Mouse (Mus musculus) forebrain, embryonic 16.5 days (tissue): ENCODE measurements around the gene Cacna1f. TPM values are rescaled to one million over a fixed set of nuclear protein-coding genes. Genes with fewer than 3 reads are reported as not detected.

Experiments
- ATAC-seq: fragments of 200-750 bp; cut with Nextera tagmentation; 2 replicates; pipeline ENCODE4 v1.8.0; 2017; ENCODE audit warnings: mild to moderate bottlenecking, moderate library complexity
- H3K27ac ChIP-seq: fragments of 300-500 bp; sonication (generic); 2 replicates; pipeline ENCODE4 v1.5.1; 2014; ENCODE audit warnings: low read length, control low read depth
- H3K27me3 ChIP-seq: fragments of 300-500 bp; sonication (generic); replicated peaks from 2 replicates; pipeline ENCODE4 v1.6.1; 2014; ENCODE audit warnings: low read length; ENCODE audit not compliant: control insufficient read depth, insufficient read depth
- H3K36me3 ChIP-seq: fragments of 300-500 bp; sonication (generic); 2 replicates; pipeline ENCODE4 v1.6.1; 2014; ENCODE audit not compliant: control insufficient read depth, insufficient read depth
- H3K4me1 ChIP-seq: fragments of 300-500 bp; sonication (generic); replicated peaks from 2 replicates; pipeline ENCODE4 v1.6.1; 2014; ENCODE audit warnings: low read length; ENCODE audit not compliant: control insufficient read depth, insufficient read depth
- H3K4me2 ChIP-seq: fragments of 300-500 bp; sonication (generic); 2 replicates; pipeline ENCODE4 v1.6.1; 2014; ENCODE audit warnings: mild to moderate bottlenecking, low read length, control low read depth
- H3K4me3 ChIP-seq: fragments of 300-500 bp; sonication (generic); replicated peaks from 2 replicates; pipeline ENCODE4 v1.5.1; 2014; ENCODE audit warnings: mild to moderate bottlenecking, low read length, control low read depth
- H3K9ac ChIP-seq: fragments of 300-500 bp; sonication (generic); replicated peaks from 2 replicates; pipeline ENCODE4 v1.6.1; 2014; ENCODE audit warnings: low read depth, low read length, control low read depth
- H3K9me3 ChIP-seq: fragments of 300-500 bp; sonication (generic); 2 replicates; pipeline ENCODE4 v1.6.1; 2016; ENCODE audit warnings: low read length; ENCODE audit not compliant: control insufficient read depth
- WGBS: fragments of 180-500 bp; shearing (Covaris S2); extraction: QIAGEN DNeasy Blood & Tissue Kit; methylation state at CpG from one replicate; pipeline ENCODE4 v1.1.7; 2014; 5-methylcytosine and 5-hydroxymethylcytosine counted together
- polyA plus RNA-seq: library from polyadenylated mRNA; unstranded; fragments of >200 nt; fragmentation: Nextera tagmentation; extraction: Ambion mirVana; gene quantifications from 2 replicates; pipeline ENCODE4 v1.2.1, GENCODE M21; 2015

The Cacna1f gene
- polyA plus RNA-seq, 1 experiment from 2014 or later: 0.06 TPM

DNA sequence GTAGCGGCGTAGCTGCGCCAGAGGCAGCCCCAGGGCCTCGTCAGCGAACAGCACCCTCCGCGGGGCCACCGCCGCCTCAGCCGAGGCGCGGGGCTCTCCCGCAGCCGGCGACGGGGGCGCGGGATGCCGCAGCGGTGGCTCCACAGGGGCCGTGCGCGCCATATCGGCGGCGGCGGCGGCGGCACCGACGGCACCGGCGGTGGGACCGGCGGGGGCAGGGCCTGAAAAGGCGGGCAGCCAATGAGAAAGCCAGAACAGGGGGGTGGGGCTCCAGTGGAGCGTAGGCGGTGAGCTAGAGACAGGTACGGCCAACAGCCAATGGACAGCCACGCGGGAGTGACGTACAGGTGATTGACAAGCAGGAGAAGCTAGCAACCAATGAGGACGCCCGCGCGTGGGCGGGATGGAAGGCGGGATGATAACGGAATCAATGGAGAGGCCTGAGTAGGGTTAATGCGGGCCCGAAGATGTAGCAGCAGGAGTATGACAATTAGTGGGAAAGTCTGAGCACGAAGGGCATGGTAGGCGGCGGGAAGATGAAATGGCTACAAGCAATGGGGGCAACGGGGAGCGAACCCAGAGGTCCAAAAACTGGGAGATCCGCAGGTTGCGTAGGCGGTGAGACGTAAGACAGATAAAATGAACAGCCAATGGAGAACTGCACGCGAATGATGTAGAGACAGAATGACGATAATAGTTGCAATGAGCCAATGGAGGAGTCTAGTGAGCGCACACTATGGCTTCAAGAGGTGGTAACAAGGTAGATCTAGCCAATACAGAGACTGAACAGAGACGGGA is 32.6 kb upstream of the Cacna1f start, which contains the start of gene Ppp1r3f:
Ppp1r3f (minus strand) TSS at position 197 of the 798 bp plus-strand sequence.
- Histone ChIP-seq H3K4me1 (peaks cover 17% of the 10 kb centered on the region), H3K4me3 (peak within 1 kb of the TSS; percentile 57), H3K36me3 (no peaks in the 10 kb centered on the region), H3K9me3 (no peaks in the 10 kb centered on the region), H3K9ac (peak within 1 kb of the TSS; percentile 72), H3K27ac (peak within 1 kb of the TSS; percentile 89), H3K27me3 (no peaks in the 10 kb centered on the region), H3K4me2 (peak within 1 kb of the TSS; percentile 65)
- peak; percentile 97 for ATAC-seq
- 22% methylated on average over 32 of the region's 65 CpGs for WGBS

DNA sequence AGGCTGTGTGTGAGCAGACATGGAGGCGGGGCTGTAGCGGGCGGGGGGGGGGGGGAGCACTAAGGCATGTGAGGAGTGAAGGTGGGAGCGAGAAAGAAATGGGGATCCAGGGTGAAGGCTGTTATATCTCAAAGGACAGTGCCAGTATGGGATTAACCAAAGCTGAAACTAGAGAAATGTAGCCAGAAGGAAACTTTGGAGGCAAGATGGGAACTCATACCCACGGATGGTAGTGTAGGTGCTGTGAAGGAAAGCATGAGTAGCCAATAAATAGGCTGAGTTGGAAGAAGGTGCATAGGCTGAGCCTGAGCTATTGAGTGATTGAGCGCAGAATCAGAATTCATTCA is 32.0 kb upstream of the Cacna1f start:
- H3K9ac ChIP-seq: peak overlapping the region; percentile 42; the same call in 1 of the 2 replicates
- H3K27me3 ChIP-seq: no peaks in the 10 kb centered on the region
- no peaks in the 10 kb centered on the region for H3K36me3 ChIP-seq
- peak overlapping the region; percentile 89 for H3K27ac ChIP-seq
- ATAC-seq: peak; percentile 4
- H3K4me1 ChIP-seq: peaks cover 17% of the 10 kb centered on the region
- H3K4me3 ChIP-seq: peak overlapping the region; percentile 57
- peak overlapping the region; percentile 51 for H3K4me2 ChIP-seq
- WGBS: 32% methylated on average over 3 of the region's 6 CpGs
- no peaks in the 10 kb centered on the region for H3K9me3 ChIP-seq

DNA sequence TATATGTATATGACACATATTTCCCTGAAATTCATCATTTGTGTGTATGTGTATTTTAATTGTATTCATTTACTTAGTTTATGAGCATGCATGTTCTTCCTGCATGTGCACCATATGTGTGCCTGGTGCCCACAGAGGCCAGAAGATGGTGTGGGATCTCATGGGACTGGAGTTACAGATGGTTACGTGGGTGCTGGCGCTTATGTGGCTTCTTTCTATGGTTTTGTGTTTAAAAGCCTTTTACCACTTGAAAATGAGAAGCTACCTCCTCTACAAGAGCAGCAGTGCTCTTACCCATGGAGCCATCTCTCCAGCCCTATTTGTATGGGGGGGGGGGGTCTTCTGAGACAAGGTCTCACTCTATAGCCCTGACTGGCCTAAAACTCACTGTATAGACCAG is 25.7 kb upstream of the Cacna1f start:
- no peak overlapping the region for H3K27ac ChIP-seq
- no peak overlapping the region for H3K4me2 ChIP-seq
- no peak overlapping the region for H3K4me3 ChIP-seq
- no peaks in the 10 kb centered on the region for H3K27me3 ChIP-seq
- H3K4me1 ChIP-seq: no peaks in the 10 kb centered on the region
- 84% methylated on average over 2 of the region's 2 CpGs for WGBS
- no peak overlapping the region for H3K9ac ChIP-seq
- no peaks in the 10 kb centered on the region for H3K36me3 ChIP-seq
- no peak for ATAC-seq
- no peaks in the 10 kb centered on the region for H3K9me3 ChIP-seq

DNA sequence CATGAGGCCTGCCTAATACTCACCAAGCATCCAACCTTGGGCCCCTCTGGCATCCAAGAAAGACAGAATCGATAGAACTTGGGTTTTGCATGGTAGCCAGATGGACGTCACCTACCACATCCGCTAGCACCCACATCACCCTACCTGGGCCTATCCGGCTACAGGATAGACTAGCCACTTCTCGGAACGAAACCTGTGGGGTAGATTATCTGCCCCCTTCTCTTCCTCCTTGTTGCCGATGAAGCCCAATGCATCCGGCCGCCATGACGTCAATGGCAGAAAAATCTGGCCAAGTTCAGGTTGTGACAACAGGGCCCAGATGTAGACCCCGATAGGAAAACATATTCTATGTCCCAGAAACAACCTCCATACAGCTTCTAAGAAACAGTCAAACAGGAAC is 23.0 kb upstream of the Cacna1f start:
- Histone ChIP-seq H3K36me3 (no peaks in the 10 kb centered on the region), H3K27me3 (no peaks in the 10 kb centered on the region), H3K4me3 (no peak overlapping the region), H3K27ac (no peak overlapping the region), H3K9me3 (no peaks in the 10 kb centered on the region), H3K9ac (no peak overlapping the region), H3K4me2 (no peak overlapping the region), H3K4me1 (no peaks in the 10 kb centered on the region)
- 98% methylated on average over 11 of the region's 11 CpGs for WGBS
- ATAC-seq: no peak

DNA sequence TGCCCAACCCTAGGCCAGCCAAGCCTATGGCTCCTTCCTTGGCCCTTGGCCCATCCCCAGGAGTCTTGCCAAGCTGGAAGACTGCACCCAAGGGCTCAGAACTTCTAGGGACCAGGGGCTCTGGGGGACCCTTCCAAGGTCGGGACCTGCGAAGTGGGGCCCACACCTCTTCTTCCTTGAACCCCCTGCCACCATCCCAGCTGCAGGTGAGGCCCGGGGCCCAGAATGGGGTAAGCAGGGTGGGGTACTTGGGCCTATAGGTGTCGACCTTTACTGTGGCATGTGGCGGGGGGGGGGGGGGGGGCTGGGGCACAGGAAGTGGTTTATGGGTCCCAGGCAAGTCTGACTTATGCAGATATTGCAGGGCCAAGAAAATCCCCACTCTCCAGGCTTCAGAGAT is 20.5 kb upstream of the Cacna1f start:
- H3K9me3 ChIP-seq: no peaks in the 10 kb centered on the region
- H3K36me3 ChIP-seq: no peaks in the 10 kb centered on the region; the same call in 1 of the 2 replicates
- ATAC-seq: no peak
- H3K9ac ChIP-seq: no peak overlapping the region
- 89% methylated on average over 4 of the region's 5 CpGs for WGBS
- no peaks in the 10 kb centered on the region for H3K4me1 ChIP-seq
- H3K4me2 ChIP-seq: no peak overlapping the region
- H3K4me3 ChIP-seq: no peak overlapping the region
- no peaks in the 10 kb centered on the region for H3K27me3 ChIP-seq
- H3K27ac ChIP-seq: no peak overlapping the region

DNA sequence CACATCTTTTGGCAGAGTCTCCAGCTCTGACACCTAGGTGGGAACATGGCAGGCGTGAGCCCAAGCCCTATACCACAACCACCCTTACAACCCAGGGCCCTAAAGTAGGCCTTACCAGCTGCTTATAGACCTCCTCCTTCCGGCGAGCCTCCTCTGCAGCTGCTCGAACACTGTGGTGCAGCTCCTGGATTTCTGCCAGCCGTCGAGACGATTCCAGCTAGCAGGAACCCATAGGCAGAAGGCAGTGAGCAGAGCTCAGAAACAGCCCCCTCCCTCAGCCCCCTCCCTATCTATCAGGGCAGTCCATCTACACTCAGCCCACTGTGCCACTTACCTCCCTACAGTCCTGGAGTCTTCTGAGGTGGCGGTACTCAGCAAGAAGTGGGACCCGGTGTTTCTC is 11.5 kb upstream of the Cacna1f start:
- 0 out of 2 replicates have a peak, but pooled peaks have one; percentile 33 for ATAC-seq
- Histone ChIP-seq H3K27me3 (no peaks in the 10 kb centered on the region), H3K4me1 (no peaks in the 10 kb centered on the region), H3K9ac (no peak overlapping the region), H3K36me3 (no peaks in the 10 kb centered on the region; the same call in 1 of the 2 replicates), H3K9me3 (no peaks in the 10 kb centered on the region), H3K4me3 (no peak overlapping the region), H3K4me2 (no peak overlapping the region), H3K27ac (no peak overlapping the region)
- WGBS: 80% methylated on average over 9 of the region's 9 CpGs

DNA sequence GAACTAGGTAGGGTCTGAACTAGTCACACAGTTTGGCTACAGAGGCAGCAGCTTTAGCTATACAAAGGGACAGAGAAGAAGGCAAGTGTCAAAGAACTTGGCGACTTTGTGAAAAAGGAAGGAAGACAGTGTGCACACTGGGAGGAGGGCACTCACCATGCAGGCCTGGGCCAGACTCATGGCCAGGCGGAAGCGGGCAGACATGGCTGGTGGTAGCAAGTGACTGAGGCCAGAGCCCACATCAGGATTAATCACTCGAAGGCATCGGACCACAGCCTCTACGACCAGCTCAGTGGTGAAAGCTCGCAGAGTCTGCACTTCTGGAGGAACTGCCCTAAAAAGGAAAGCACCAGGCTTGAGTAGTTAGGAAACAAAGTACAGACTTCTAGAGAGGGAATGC is 2.9 kb upstream of the Cacna1f start:
- Histone ChIP-seq H3K4me1 (peaks cover 9% of the 10 kb centered on the region; the same call in 1 of the 2 replicates), H3K27ac (no peak overlapping the region), H3K9me3 (no peaks in the 10 kb centered on the region), H3K27me3 (no peaks in the 10 kb centered on the region), H3K36me3 (no peaks in the 10 kb centered on the region), H3K9ac (no peak overlapping the region), H3K4me2 (no peak overlapping the region), H3K4me3 (no peak overlapping the region)
- 86% methylated on average over 7 of the region's 7 CpGs for WGBS
- no peak for ATAC-seq

DNA sequence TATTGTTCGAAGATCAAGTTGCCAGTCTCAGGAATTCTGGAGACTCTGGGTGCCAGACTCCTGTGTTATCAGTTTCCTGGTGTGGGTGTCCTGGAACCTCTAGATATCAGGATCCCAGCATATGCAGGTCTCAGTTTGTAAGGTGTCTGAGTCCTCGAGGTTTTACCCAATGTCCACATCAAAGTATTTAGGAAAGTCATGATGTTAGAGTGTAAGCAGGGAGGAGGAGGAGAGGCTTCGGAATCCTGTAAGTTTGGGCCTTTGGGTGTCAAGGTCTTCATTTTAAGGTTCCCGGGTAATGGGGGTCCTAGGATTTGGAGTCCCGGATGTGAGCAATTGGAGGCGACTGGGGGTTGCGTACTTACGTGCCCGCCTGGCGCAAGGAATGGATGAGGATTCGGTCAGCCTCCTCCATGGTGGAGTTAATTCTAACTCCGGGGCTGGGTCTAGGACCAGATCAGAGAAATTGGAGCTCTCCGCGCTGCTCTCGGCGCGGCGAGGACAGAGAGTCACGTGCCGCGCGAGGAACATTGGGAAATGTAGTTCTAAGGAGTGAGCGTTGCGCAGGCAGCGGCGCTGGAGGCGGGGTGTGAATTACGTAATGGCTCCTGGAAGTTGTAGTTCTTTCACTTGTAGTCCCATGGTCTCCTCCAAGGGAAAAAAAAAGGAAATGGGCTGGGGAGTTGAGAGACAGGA is 1.9 kb upstream of the Cacna1f start, which contains the start of gene Ccdc22:
Ccdc22 (minus strand) TSS at position 639 of the 696 bp plus-strand sequence.
- ATAC-seq: peak; percentile 96
- Histone ChIP-seq H3K9ac (peak within 1 kb of the TSS; percentile 69), H3K36me3 (no peaks in the 10 kb centered on the region), H3K9me3 (no peaks in the 10 kb centered on the region), H3K4me2 (peak within 1 kb of the TSS; percentile 60), H3K27me3 (no peaks in the 10 kb centered on the region), H3K27ac (no peak within 1 kb of the TSS; the same call in 1 of the 2 replicates), H3K4me3 (peak within 1 kb of the TSS; percentile 56), H3K4me1 (peaks cover 9% of the 10 kb centered on the region; the same call in 1 of the 2 replicates)
- 23% methylated on average over 28 of the region's 28 CpGs for WGBS

DNA sequence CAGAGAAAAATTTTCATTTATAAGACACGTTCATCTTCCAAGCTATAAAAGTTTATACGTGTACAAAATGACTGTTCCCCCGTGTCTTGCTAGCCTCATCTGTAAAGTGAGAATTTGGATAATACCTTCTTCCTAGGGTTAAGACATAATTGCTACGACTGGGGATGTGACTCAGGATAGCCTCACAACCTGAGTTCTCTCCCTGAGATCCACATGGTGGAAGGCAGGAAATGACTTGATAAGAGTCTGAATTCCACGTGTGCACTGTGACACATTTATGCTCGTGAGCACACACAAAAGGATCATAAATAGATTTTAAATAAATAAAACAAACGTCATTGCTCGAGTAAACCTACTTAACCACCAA is 1.3 kb upstream of the Cacna1f start:
- WGBS: 43% methylated on average over 8 of the region's 8 CpGs
- peaks cover 9% of the 10 kb centered on the region; the same call in 1 of the 2 replicates for H3K4me1 ChIP-seq
- H3K4me2 ChIP-seq: no peak overlapping the region
- H3K9me3 ChIP-seq: no peaks in the 10 kb centered on the region
- no peak overlapping the region for H3K27ac ChIP-seq
- no peaks in the 10 kb centered on the region for H3K27me3 ChIP-seq
- H3K9ac ChIP-seq: no peak overlapping the region
- ATAC-seq: peak; percentile 29; the same call in 1 of the 2 replicates
- no peaks in the 10 kb centered on the region for H3K36me3 ChIP-seq
- no peak overlapping the region for H3K4me3 ChIP-seq
